ENCODE assay signal across 16 mouse cellular contexts in the genomic region with DNA sequence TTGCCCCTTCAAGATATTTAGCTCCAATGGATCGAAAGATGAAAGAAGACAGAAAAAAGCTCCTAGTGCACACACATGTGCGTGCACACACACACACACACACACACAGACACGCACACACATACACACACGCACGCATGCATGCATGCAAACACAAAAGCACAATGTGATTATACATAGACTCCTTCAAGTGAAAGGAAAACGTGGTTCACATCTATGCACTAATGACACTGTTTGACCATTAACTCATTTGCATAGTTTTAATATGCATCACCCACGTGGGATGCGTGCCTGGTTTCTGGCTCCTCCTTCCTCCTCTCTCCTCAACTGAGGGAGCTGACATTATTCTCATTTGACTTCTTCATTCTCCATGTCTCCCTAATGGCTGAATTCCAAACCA.
A peak's percentile ranks its signal among the peaks of the same experiment; 100 is the strongest.
DNase-seq lines count a peak whose midpoint lies in the region; ATAC-seq lines count a peak whose summit lies in the region.
"Had no signal": no experiment of that assay in that cellular context is flagged by ENCODE, and none has a peak within 500 bp of the region (broad histone marks: within the 10 kb centered on the region; RNA-seq: fewer than 3 reads in every experiment).

No protein-coding gene starts in this region.

- no peak overlapping the region for H3K27ac ChIP-seq in heart, embryonic 10.5 days
- peak overlapping the region; percentile 80; the same call in 1 of the 2 replicates for H3K27ac ChIP-seq in forebrain, embryonic 13.5 days
- H3K27ac ChIP-seq in hindbrain, embryonic 12.5 days: peak overlapping the region; percentile 85
- peak overlapping the region; percentile 89 for H3K27ac ChIP-seq in neural tube, embryonic 13.5 days (replicated peaks)
- H3K27ac ChIP-seq: embryonic facial prominence, embryonic 12.5 days; limb, embryonic 15.5 days had no signal

- no peaks in the 10 kb centered on the region; the same call in 1 of the 2 replicates for H3K9me3 ChIP-seq in heart, embryonic 10.5 days
- H3K9me3 ChIP-seq in forebrain, embryonic 13.5 days (replicated peaks): no peaks in the 10 kb centered on the region
- no peaks in the 10 kb centered on the region for H3K9me3 ChIP-seq in hindbrain, embryonic 12.5 days (replicated peaks)
- H3K9me3 ChIP-seq in neural tube, embryonic 13.5 days: no peaks in the 10 kb centered on the region
- H3K9me3 ChIP-seq: embryonic facial prominence, embryonic 12.5 days; limb, embryonic 15.5 days had no signal

- no peak overlapping the region for H3K9ac ChIP-seq in forebrain, embryonic 13.5 days
- H3K9ac ChIP-seq in hindbrain, embryonic 12.5 days: no peak overlapping the region
- no peak overlapping the region for H3K9ac ChIP-seq in neural tube, embryonic 13.5 days
- H3K9ac ChIP-seq: embryonic facial prominence, embryonic 12.5 days; limb, embryonic 15.5 days had no signal

- no peaks in the 10 kb centered on the region for H3K4me1 ChIP-seq in heart, embryonic 10.5 days
- peaks cover 20% of the 10 kb centered on the region for H3K4me1 ChIP-seq in forebrain, embryonic 13.5 days
- H3K4me1 ChIP-seq in hindbrain, embryonic 12.5 days: peaks cover 20% of the 10 kb centered on the region
- H3K4me1 ChIP-seq in neural tube, embryonic 13.5 days (replicated peaks): peaks cover 37% of the 10 kb centered on the region
- H3K4me1 ChIP-seq: embryonic facial prominence, embryonic 12.5 days; megakaryocyte, embryonic 14.5 days had no signal

- WGBS in heart, embryonic 10.5 days: 86% methylated on average over 8 of the region's 8 CpGs
- 47% methylated on average over 8 of the region's 8 CpGs for WGBS in forebrain, embryonic 13.5 days
- WGBS in hindbrain, embryonic 12.5 days: 64% methylated on average over 8 of the region's 8 CpGs
- 34% methylated on average over 8 of the region's 8 CpGs for WGBS in neural tube, embryonic 13.5 days

- H3K27me3 ChIP-seq in heart, embryonic 10.5 days (ENCODE audit: insufficient read depth, poor library complexity, severe bottlenecking): no peaks in the 10 kb centered on the region
- no peaks in the 10 kb centered on the region for H3K27me3 ChIP-seq in forebrain, embryonic 13.5 days
- H3K27me3 ChIP-seq in hindbrain, embryonic 12.5 days: no peaks in the 10 kb centered on the region
- no peaks in the 10 kb centered on the region for H3K27me3 ChIP-seq in neural tube, embryonic 13.5 days
- H3K27me3 ChIP-seq: embryonic facial prominence, embryonic 12.5 days; limb, embryonic 15.5 days; megakaryocyte, embryonic 14.5 days had no signal

- no peaks in the 10 kb centered on the region for H3K36me3 ChIP-seq in heart, embryonic 10.5 days
- no peaks in the 10 kb centered on the region for H3K36me3 ChIP-seq in forebrain, embryonic 13.5 days (ENCODE audit: poor library complexity, severe bottlenecking)
- no peaks in the 10 kb centered on the region for H3K36me3 ChIP-seq in hindbrain, embryonic 12.5 days
- H3K36me3 ChIP-seq in neural tube, embryonic 13.5 days: no peaks in the 10 kb centered on the region
- H3K36me3 ChIP-seq: embryonic facial prominence, embryonic 12.5 days; limb, embryonic 15.5 days had no signal

- no peak overlapping the region for H3K4me3 ChIP-seq in heart, embryonic 10.5 days
- no peak overlapping the region for H3K4me3 ChIP-seq in forebrain, embryonic 13.5 days
- H3K4me3 ChIP-seq in hindbrain, embryonic 12.5 days: no peak overlapping the region
- H3K4me3 ChIP-seq in neural tube, embryonic 13.5 days: no peak overlapping the region
- H3K4me3 ChIP-seq: embryonic facial prominence, embryonic 12.5 days; limb, embryonic 15.5 days; megakaryocyte, embryonic 14.5 days; myocyte had no signal

- H3K4me2 ChIP-seq in forebrain, embryonic 13.5 days: no peak overlapping the region
- no peak overlapping the region for H3K4me2 ChIP-seq in hindbrain, embryonic 12.5 days (replicated peaks)
- no peak overlapping the region for H3K4me2 ChIP-seq in neural tube, embryonic 13.5 days
- H3K4me2 ChIP-seq: embryonic facial prominence, embryonic 12.5 days had no signal

- peak; percentile 65; the same call in 1 of the 2 replicates for ATAC-seq in forebrain, embryonic 13.5 days
- peak; percentile 74 for ATAC-seq in hindbrain, embryonic 12.5 days (ENCODE audit: low FRiP score)
- peak; percentile 63 for ATAC-seq in neural tube, embryonic 13.5 days (ENCODE audit: low read depth)

- peak; percentile 35 for DNase-seq in heart, embryonic 10.5 days (ENCODE audit: low spot score)
- no peak for DNase-seq in heart, adult 8-10 months (ENCODE audit: low spot score)
- DNase-seq in ovary, postnatal 14 days (ENCODE audit: low spot score): no peak
- no peak for DNase-seq in layer of hippocampus, adult 8-10 months (ENCODE audit: low spot score in 2 of 2)
- DNase-seq: heart, postnatal 4 days; kidney, postnatal 25 days; layer of hippocampus, postnatal 36 days; lung, postnatal 10 days; thymus, postnatal 36 days had no signal
